Mouse (Mus musculus) thymus, adult 2 months (tissue): Measurements from ENCODE around the gene Procr. TPM values are rescaled to one million over a fixed set of nuclear protein-coding genes. Genes with fewer than 3 reads are reported as not detected.

ENCODE experiments used
- DNase-seq: peaks from one replicate; pipeline ENCODE4 v3.0.0; 2021
- H3K27ac ChIP-seq: fragments of 200-500 bp; 2 replicates; pipeline ENCODE4 v1.5.1; 2012; ENCODE audit warnings: low read length, control low read depth; ENCODE audit not compliant: control insufficient read depth, insufficient read depth
- H3K27me3 ChIP-seq: fragments of 200-500 bp; 2 replicates; pipeline ENCODE4 v1.6.1; 2012; ENCODE audit warnings: mild to moderate bottlenecking, low read length, moderate library complexity, mixed read lengths; ENCODE audit not compliant: control insufficient read depth, insufficient read depth
- H3K36me3 ChIP-seq: fragments of 200-500 bp; 2 replicates; pipeline ENCODE4 v1.6.1; 2012; ENCODE audit warnings: mild to moderate bottlenecking, low read length, moderate library complexity; ENCODE audit not compliant: control insufficient read depth, insufficient read depth
- H3K4me1 ChIP-seq: fragments of 200-500 bp; replicated peaks from 2 replicates; pipeline ENCODE4 v1.6.1; 2012; ENCODE audit warnings: low read length; ENCODE audit not compliant: control insufficient read depth, insufficient read depth
- H3K4me3 ChIP-seq: fragments of 200-500 bp; 2 replicates; pipeline ENCODE4 v1.5.1; 2012; ENCODE audit warnings: mild to moderate bottlenecking, low read length, control low read depth, moderate library complexity; ENCODE audit not compliant: control insufficient read depth, insufficient read depth
- CTCF ChIP-seq: fragments of 200-500 bp; IDR thresholded peaks from 2 replicates; pipeline ENCODE4 v1.5.1; 2012; ENCODE audit warnings: mild to moderate bottlenecking, control low read depth, low read length, moderate library complexity, borderline replicate concordance; ENCODE audit not compliant: control insufficient read depth, poor library complexity, insufficient read depth; ENCODE audit errors: extremely low read depth
- POLR2A ChIP-seq: fragments of 200-500 bp; IDR thresholded peaks from 2 replicates; pipeline ENCODE4 v1.6.1; 2012; ENCODE audit warnings: mild to moderate bottlenecking, low read length, control low read depth, moderate library complexity; ENCODE audit not compliant: control insufficient read depth, poor library complexity, insufficient read depth; ENCODE audit errors: extremely low read depth
- WGBS: fragments of 180-500 bp; shearing (Covaris S2); methylation state at CpG from one replicate; pipeline ENCODE4 v1.1.7; 2018; 5-methylcytosine and 5-hydroxymethylcytosine counted together
- polyA plus RNA-seq: library from polyadenylated mRNA; depleted of rRNA; stranded (reverse); fragments of >200 nt; gene quantifications from 2 replicates; pipeline ENCODE4 v1.2.3, GENCODE M21; 2012

Gene Procr
- polyA plus RNA-seq, 1 experiment, result 4.7 TPM

DNA sequence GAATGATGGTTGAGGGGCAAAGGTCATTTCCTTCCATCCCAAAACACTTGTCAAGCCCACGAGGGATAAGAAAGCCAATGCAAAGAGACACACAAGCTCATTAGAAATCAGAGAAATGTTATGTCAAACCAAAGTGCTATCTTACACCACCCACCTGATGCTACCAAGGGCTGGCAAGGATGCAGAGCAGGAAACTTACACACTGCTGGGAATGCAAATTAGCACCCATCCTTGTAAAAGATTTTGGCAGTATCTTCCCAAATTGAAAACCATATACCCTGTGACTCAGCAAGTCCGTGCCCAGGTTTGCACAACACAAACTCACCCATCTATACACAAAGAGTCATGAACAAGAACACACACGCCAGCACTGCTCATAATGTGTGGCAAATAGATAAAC is 5.4 kb upstream of the Procr start:
- 78% methylated on average over 3 of the region's 3 CpGs for WGBS
- Histone ChIP-seq H3K27ac (no peak overlapping the region), H3K4me3 (no peak overlapping the region), H3K4me1 (no peaks in the 10 kb centered on the region), H3K27me3 (no peaks in the 10 kb centered on the region), H3K36me3 (no peaks in the 10 kb centered on the region)
- no peak for DNase-seq
- no peak for TF ChIP-seq POLR2A
- no peak for TF ChIP-seq CTCF

DNA sequence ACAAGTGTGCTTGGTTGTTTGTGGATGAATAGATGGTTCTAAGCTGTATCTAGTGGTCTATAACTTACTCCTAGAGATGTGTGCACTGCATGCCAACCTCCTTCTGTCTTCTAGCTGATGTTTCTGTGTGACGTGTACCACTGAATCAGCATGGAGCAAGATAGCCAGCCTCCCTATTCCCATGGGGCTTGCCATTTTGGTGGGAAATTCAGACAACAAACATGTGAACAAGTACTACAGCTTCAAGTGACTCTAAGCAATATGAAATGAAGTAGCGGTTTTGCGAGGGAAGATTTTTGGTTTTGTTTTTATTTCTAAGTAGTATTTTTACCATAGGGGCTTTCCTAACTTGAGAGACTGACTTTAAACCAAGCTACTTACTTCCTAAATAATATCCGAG is 1.5 kb upstream of the Procr start:
- Histone ChIP-seq H3K27ac (no peak overlapping the region), H3K4me3 (no peak overlapping the region), H3K27me3 (no peaks in the 10 kb centered on the region), H3K36me3 (no peaks in the 10 kb centered on the region), H3K4me1 (peaks cover 7% of the 10 kb centered on the region; the same call in 1 of the 2 replicates)
- TF ChIP-seq CTCF, result no peak
- no peak for TF ChIP-seq POLR2A
- no peak for DNase-seq
- 94% methylated on average over 4 of the region's 4 CpGs for WGBS

DNA sequence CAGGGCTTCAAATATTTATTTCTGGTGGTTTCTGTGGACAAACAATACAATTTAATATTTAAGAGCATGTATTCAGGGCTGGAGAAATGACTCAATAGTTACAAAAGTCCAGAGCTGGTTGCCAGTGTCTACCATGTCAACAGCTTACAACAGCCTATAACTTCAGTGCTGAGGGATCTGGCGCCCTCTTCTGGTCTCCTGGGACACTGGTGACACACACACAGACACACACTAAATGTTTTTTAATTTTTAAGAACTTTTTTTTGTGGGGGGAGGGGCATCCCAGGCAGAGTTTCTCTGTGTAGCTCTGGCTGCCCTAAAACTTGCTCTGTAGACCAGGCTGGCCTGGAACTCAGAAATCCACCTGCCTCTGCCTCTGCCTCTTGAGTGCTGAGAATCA is 4.8 kb downstream of the Procr start:
- 4% methylated on average over 1 of the region's 1 CpGs for WGBS
- Histone ChIP-seq H3K27ac (no peak overlapping the region), H3K4me1 (peaks cover 7% of the 10 kb centered on the region; the same call in 1 of the 2 replicates), H3K36me3 (no peaks in the 10 kb centered on the region), H3K27me3 (no peaks in the 10 kb centered on the region), H3K4me3 (no peak overlapping the region)
- peak; percentile 54 for DNase-seq
- TF ChIP-seq CTCF, result no peak
- no peak for TF ChIP-seq POLR2A

DNA sequence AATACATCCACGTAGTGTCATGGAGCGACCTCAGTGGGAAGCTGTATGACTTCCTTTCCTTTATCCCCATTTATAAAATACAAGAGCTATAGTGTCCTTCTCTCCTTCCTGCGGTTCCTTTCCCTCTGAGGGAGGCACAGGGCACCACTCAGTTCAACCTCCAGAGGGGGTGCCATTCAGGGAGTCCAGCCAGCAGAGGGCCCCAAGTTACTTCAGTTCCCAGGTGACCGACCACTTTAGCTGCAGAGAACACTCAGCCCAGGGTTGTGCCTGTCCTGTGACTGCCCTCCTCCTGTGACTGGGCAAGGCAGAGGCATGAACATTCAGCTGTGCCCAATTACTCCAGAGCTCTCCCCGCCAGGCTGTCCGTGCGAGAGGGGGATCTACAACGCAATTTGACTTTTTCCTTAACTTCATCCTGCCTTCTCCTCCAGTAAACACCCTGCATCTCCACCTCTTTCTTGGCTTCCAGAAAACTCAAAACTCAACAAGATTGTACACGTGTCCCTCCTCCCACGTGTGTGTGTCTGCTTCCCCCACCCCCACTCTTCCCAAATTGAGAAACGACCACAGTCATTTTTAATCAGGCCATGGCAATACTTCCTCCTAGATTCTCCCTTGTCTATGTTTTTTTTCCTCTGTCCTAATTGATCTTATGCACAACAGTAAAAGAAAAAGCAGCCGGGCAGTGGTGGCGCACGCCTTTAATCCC is 6.1 kb downstream of the Procr start:
- Histone ChIP-seq H3K4me3 (no peak overlapping the region), H3K36me3 (no peaks in the 10 kb centered on the region), H3K27ac (no peak overlapping the region), H3K4me1 (no peaks in the 10 kb centered on the region), H3K27me3 (no peaks in the 10 kb centered on the region)
- TF ChIP-seq CTCF, result no peak
- no peak for TF ChIP-seq POLR2A
- peak; percentile 3 for DNase-seq
- 72% methylated on average over 14 of the region's 14 CpGs for WGBS

DNA sequence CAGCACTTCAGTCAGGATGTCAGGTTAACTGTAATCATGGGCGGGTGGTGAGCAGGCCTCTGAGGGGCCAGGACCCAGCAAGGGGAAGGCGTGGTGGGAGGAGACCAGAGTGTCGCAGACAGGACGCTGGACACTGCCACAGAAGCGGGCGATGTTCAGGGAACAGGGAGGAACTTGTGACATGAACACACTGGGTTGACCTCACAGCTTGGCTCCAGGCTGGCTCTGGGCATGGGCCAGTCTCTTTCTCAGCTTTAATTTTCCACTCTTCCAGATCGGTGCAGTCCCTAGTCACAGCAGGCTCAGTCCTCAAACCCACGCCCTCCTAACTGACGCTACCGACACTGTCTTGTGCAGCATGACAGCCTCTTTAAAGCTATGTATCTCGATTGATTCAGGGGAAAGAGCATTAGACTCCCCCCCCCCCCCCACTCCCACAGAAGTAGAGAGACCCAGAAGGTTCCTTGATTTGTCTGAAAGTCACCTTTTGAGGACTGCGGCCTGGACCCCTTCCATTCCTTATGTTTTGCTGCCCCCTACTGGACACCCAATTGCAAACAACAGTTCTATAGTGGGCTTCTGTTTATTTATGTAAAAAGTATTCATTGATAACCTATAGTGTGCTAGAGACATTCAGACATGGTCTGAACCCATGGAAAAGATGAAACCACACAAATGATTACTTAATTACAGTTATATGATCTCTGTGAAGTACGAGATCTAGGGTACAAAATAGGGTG is 13.9 kb downstream of the Procr start:
- WGBS, result 68% methylated on average over 13 of the region's 13 CpGs
- TF ChIP-seq CTCF (no peak), POLR2A (no peak)
- Histone ChIP-seq H3K4me3 (no peak overlapping the region), H3K27ac (no peak overlapping the region), H3K36me3 (no peaks in the 10 kb centered on the region), H3K27me3 (no peaks in the 10 kb centered on the region), H3K4me1 (no peaks in the 10 kb centered on the region)
- peak; percentile 69 for DNase-seq

DNA sequence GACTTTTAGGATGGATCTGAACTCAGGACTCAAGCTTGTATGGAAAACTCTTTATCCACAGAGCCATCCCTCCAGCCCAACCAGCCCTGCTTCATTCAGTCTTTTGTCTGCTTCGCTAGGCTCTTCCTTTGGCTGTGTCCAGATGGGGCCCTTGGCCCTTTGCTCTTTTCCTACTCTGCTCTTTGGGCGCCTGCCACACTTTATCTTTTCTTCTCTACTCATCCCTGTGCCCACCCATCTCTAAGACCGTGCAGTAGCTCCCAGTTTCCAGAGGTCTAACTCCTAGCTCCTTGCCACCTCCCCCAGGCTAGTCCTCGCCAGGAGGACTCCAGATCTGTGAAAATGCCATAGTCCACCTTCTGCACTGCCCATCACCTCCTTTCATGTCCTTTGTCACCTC is 22.7 kb downstream of the Procr start:
- DNase-seq, result no peak
- Histone ChIP-seq H3K27me3 (peaks cover 22% of the 10 kb centered on the region), H3K27ac (no peak overlapping the region), H3K36me3 (no peaks in the 10 kb centered on the region), H3K4me1 (peaks cover 5% of the 10 kb centered on the region; the same call in 1 of the 2 replicates), H3K4me3 (no peak overlapping the region)
- 82% methylated on average over 4 of the region's 4 CpGs for WGBS
- TF ChIP-seq CTCF (no peak), POLR2A (no peak)
